Mouse (Mus musculus): ENCODE results near the gene Smpd2. TPM values are rescaled to one million over a fixed set of nuclear protein-coding genes. Genes with fewer than 3 reads are reported as not detected.

The Smpd2 gene
- total and polyA plus RNA-seq, 2 experiments from 2014 or later = 72.4 to 105 TPM

- ATAC-seq (ENCODE audit: insufficient read depth, low read depth) (no peak), DNase-seq (ENCODE audit: low spot score) (no peak)
- Histone ChIP-seq H3K27ac (ENCODE audit: low read depth) (no peak overlapping the region), H3K4me2 (ENCODE audit: low read depth, low read length) (no peak overlapping the region), H3K9me3 (replicated peaks; ENCODE audit: control insufficient read depth, low read length) (no peaks in the 10 kb centered on the region), H3K36me3 (replicated peaks; ENCODE audit: control insufficient read depth, insufficient read depth, low read length) (peaks cover 55% of the 10 kb centered on the region), H3K4me1 (ENCODE audit: control insufficient read depth, insufficient read depth) (peaks cover 20% of the 10 kb centered on the region), H3K4me3 (ENCODE audit: low read depth, low read length) (no peak overlapping the region), H3K9ac (replicated peaks; ENCODE audit: low read depth, low read length) (no peak overlapping the region), H3K27me3 (ENCODE audit: control insufficient read depth, insufficient read depth, low read length) (no peaks in the 10 kb centered on the region)
- 81% methylated on average over 3 of the region's 3 CpGs for WGBS
- no peak for TF ChIP-seq EP300 (IDR thresholded peaks at IDR 0.05; ENCODE audit: low read depth)
- TF ChIP-seq CTCF (IDR thresholded peaks at IDR 0.05; ENCODE audit: low read depth) = no peak
Measured at GRCm38 (mm10) chr10:41479961-41480360, 10.2 kb downstream of the Smpd2 start.

- H3K4me3 ChIP-seq (ENCODE audit: low read depth, low read length) = peak overlapping the region; percentile 69
- peak overlapping the region; percentile 94 for H3K4me2 ChIP-seq (ENCODE audit: low read depth, low read length)
- TF ChIP-seq EP300 (IDR thresholded peaks at IDR 0.05; ENCODE audit: low read depth) (0 out of 2 replicates have a peak, but pooled peaks have one; percentile 66), CTCF (IDR thresholded peaks at IDR 0.05; ENCODE audit: low read depth) (no peak)
- WGBS = 3% methylated on average over 20 of the region's 20 CpGs
- H3K36me3 ChIP-seq (replicated peaks; ENCODE audit: control insufficient read depth, insufficient read depth, low read length) = peaks cover 34% of the 10 kb centered on the region
- peak; percentile 88 for DNase-seq (ENCODE audit: low spot score)
- peak overlapping the region; percentile 81 for H3K9ac ChIP-seq (replicated peaks; ENCODE audit: low read depth, low read length)
- no peaks in the 10 kb centered on the region for H3K27me3 ChIP-seq (ENCODE audit: control insufficient read depth, insufficient read depth, low read length)
- peaks cover 31% of the 10 kb centered on the region for H3K4me1 ChIP-seq (ENCODE audit: control insufficient read depth, insufficient read depth)
- peak overlapping the region; percentile 85 for H3K27ac ChIP-seq (ENCODE audit: low read depth)
- H3K9me3 ChIP-seq (replicated peaks; ENCODE audit: control insufficient read depth, low read length) = no peaks in the 10 kb centered on the region
- ATAC-seq (ENCODE audit: insufficient read depth, low read depth) = peak; percentile 75
Measured at GRCm38 (mm10) chr10:41477278-41478181, 12.6 kb downstream of the Smpd2 start.

- Histone ChIP-seq H3K9me3 (replicated peaks; ENCODE audit: control insufficient read depth, low read length) (no peaks in the 10 kb centered on the region), H3K9ac (replicated peaks; ENCODE audit: low read depth, low read length) (peak overlapping the region; percentile 81), H3K27ac (ENCODE audit: low read depth) (peak overlapping the region; percentile 85), H3K36me3 (replicated peaks; ENCODE audit: control insufficient read depth, insufficient read depth, low read length) (peaks cover 28% of the 10 kb centered on the region), H3K4me3 (ENCODE audit: low read depth, low read length) (peak overlapping the region; percentile 69), H3K4me2 (ENCODE audit: low read depth, low read length) (peak overlapping the region; percentile 94), H3K27me3 (ENCODE audit: control insufficient read depth, insufficient read depth, low read length) (no peaks in the 10 kb centered on the region), H3K4me1 (ENCODE audit: control insufficient read depth, insufficient read depth) (peaks cover 31% of the 10 kb centered on the region)
- TF ChIP-seq CTCF (IDR thresholded peaks at IDR 0.05; ENCODE audit: low read depth) = no peak
- no peak for TF ChIP-seq EP300 (IDR thresholded peaks at IDR 0.05; ENCODE audit: low read depth)
- no peak for ATAC-seq (ENCODE audit: insufficient read depth, low read depth)
- 2% methylated on average over 9 of the region's 9 CpGs for WGBS
- DNase-seq (ENCODE audit: low spot score) = no peak
Measured at GRCm38 (mm10) chr10:41477018-41477277, 13.2 kb downstream of the Smpd2 start.

- no peaks in the 10 kb centered on the region for H3K27me3 ChIP-seq (ENCODE audit: control insufficient read depth, insufficient read depth, low read length)
- peaks cover 31% of the 10 kb centered on the region for H3K4me1 ChIP-seq (ENCODE audit: control insufficient read depth, insufficient read depth)
- TF ChIP-seq CTCF (IDR thresholded peaks at IDR 0.05; ENCODE audit: low read depth) = no peak
- no peak for TF ChIP-seq EP300 (IDR thresholded peaks at IDR 0.05; ENCODE audit: low read depth)
- peaks cover 24% of the 10 kb centered on the region for H3K36me3 ChIP-seq (replicated peaks; ENCODE audit: control insufficient read depth, insufficient read depth, low read length)
- peak within 1 kb of the TSS; percentile 81 for H3K9ac ChIP-seq (replicated peaks; ENCODE audit: low read depth, low read length)
- ATAC-seq (ENCODE audit: insufficient read depth, low read depth) = peak; percentile 61
- H3K4me3 ChIP-seq (ENCODE audit: low read depth, low read length) = peak within 1 kb of the TSS; percentile 69
- H3K9me3 ChIP-seq (replicated peaks; ENCODE audit: control insufficient read depth, low read length) = no peaks in the 10 kb centered on the region
- H3K4me2 ChIP-seq (ENCODE audit: low read depth, low read length) = peak within 1 kb of the TSS; percentile 94
- peak; percentile 74 for DNase-seq (ENCODE audit: low spot score)
- WGBS = under 1% methylated on average over 35 of the region's 35 CpGs
- H3K27ac ChIP-seq (ENCODE audit: low read depth) = peak within 1 kb of the TSS; percentile 85
Measured at GRCm38 (mm10) chr10:41476171-41477017, 13.8 kb downstream of the Smpd2 start, which contains the start of gene Mical1. Mical1 (plus strand) TSS chr10:41476314.

GRCm38 (mm10) chr10:41474981-41475391, 15.2 kb downstream of the Smpd2 start:
- peak overlapping the region; percentile 94; the same call in 1 of the 2 replicates for H3K4me2 ChIP-seq (ENCODE audit: low read depth, low read length)

More at GRCm38 (mm10) chr10:41474981-41475391, 15.2 kb downstream of the Smpd2 start:
- Histone ChIP-seq H3K4me3 (ENCODE audit: low read depth, low read length) (no peak overlapping the region), H3K36me3 (replicated peaks; ENCODE audit: control insufficient read depth, insufficient read depth, low read length) (peaks cover 14% of the 10 kb centered on the region), H3K27ac (ENCODE audit: low read depth) (peak overlapping the region; percentile 85), H3K9me3 (replicated peaks; ENCODE audit: control insufficient read depth, low read length) (no peaks in the 10 kb centered on the region), H3K9ac (replicated peaks; ENCODE audit: low read depth, low read length) (no peak overlapping the region), H3K27me3 (ENCODE audit: control insufficient read depth, insufficient read depth, low read length) (no peaks in the 10 kb centered on the region), H3K4me1 (ENCODE audit: control insufficient read depth, insufficient read depth) (peaks cover 28% of the 10 kb centered on the region)
- peak; percentile 67 for DNase-seq (ENCODE audit: low spot score)
- WGBS = 27% methylated on average over 1 of the region's 1 CpGs
- ATAC-seq (ENCODE audit: insufficient read depth, low read depth) = no peak
- TF ChIP-seq CTCF (IDR thresholded peaks at IDR 0.05; ENCODE audit: low read depth) = no peak
- TF ChIP-seq EP300 (IDR thresholded peaks at IDR 0.05; ENCODE audit: low read depth) = 0 out of 2 replicates have a peak, but pooled peaks have one; percentile 30
